Mouse (Mus musculus) layer of hippocampus, adult 9-11 months (tissue): ENCODE results near the gene Spen.
"Not testable (repeated sequence)": the region's sequence is repeated elsewhere in the genome, so short reads cannot be mapped to it uniquely, and the experiment has no call there.

ENCODE experiments used
- DNase-seq: peaks from one replicate; pipeline ENCODE4 v3.0.0; 2022

Gene Spen

DNA sequence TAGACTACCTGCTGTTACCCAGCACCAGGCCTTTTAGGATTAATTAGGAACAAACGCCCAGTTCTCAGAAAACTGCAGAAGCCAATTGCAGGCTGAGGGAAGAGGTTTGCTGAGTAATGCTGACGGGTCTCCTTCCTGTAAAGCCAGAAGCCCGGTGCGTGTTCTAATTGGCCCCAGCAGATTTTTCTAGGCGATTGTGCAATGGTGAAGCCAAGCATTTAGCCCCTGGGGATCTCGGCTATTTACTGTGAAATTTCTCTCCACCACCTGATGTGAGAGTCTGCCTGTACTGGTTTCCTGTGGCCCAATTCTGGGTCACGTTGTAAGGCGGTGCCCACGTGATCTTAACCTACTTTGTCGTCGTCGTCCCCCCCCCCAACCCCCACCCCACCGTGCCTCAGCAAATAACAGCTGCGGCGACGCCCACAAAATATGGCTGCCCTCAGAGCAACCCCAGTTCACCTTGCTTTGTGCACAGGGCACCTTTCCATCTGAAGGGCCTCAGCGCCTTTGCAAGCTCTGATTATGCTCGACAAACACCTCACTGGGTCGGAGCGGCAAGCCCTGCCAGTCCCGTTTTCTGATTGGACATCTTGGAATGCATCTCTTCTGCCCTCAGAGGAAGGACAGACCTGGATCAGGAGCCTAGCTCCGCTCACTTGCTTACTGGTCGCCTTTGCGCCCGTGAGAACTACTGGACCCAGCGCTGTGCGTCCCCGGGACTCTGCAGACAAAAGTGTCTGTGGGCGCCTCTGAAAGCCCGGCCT, 20.9 kb upstream of the Spen start:
- DNase-seq, result peak; percentile 82

DNA sequence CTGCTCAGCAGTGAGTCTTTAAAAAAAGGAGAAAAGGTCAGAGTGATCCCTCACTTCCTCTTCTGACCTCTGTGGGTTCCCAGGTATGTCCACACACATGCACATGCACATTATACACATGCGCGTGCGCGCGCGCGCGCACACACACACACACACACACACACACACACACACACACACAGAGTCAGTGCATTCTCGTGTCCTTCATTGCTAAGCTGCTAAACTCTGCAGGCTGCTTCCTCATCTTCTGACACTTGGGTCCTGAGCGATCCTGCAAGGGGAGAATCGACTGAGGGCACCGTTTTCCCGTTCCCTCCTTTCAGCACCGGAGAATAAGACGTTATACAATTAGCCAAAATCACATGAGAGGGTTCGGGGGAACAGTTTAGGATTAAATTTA, 20.3 kb upstream of the Spen start:
- no peak for DNase-seq

DNA sequence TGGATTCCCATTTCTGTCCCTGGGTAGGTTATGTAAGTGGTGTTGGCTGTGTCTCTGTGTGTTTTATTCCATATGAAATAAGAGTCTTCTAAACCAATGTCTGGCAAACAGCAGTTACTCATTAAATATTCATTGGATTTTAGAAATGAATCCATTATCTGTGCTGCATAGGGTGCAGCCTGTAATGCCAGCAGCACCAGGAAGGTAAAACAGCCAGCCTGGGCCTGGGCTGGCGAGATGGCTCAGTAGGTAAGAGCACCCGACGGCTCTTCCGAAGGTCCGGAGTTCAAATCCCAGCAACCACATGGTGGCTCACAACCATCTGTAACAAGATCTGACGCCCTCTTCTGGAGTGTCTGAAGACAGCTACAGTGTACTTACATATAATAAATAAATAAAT, 17.8 kb upstream of the Spen start:
- not testable (repeated sequence) for DNase-seq

DNA sequence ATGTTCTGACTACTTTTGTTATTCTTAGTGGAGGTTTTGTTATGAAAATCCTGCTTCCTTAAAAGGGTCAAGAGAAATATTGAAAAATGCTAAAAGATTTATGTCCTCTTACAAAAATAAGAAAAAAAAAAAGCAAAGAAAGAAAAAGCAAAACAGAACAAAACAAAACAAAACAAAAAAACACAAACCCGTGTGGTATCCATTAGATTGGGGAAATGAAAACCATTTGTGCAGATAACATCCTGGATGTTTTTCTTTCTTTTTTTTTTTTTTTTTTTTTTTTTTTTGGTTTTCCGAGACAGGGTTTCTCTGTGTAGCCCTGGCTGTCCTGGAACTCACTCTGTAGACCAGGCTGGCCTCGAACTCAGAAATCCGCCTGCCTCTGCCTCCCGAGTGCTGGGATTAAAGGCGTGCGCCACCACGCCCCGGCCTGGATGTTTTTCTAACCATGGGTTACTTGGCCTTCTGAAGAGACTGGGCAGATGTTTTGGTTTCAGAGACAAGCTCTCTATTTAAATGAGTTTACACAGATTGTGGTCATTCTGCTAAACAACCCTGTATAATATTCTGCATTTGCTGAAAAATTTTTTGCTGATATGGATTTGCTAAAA, 16.0 kb upstream of the Spen start:
- DNase-seq, result not testable (repeated sequence)

DNA sequence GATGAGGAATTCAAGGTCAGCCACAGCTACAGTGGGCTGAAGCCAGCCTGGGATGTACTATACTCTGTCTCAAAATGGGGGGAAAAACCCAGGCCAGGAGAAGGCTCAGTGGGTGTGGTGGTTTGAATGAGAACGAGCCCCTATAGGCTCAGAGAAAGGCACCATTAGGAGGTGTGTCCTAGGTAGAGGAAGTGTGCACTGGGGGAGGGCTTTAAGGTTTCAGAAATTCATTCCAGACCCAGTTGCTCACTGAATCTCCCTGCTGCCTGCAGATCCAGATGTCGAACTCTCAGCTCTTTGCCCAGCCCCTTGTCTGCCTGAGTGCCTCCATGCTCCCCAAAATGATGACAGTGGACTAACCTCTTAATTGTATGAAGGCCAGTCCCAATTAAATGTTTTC, 14.1 kb upstream of the Spen start:
- DNase-seq, result no peak

DNA sequence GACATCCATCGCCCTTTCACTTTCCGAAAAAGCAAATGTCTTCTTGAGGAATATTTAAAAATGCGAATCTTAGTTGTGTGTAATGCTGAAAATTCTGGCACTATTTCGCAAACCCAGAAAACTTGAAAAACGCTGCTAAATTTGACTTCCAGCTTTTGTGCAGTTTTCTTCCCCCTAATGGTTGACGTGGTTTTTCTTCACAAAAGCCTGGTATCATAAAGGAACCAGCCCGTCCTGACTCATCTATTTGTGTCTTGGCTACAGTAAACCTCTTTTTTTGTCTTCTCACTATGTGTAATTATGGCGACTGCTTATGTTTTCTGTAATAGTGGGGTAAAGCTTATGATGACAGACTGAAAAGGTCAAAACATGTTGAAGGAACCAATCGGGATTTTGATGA, 8.9 kb upstream of the Spen start:
- no peak for DNase-seq

DNA sequence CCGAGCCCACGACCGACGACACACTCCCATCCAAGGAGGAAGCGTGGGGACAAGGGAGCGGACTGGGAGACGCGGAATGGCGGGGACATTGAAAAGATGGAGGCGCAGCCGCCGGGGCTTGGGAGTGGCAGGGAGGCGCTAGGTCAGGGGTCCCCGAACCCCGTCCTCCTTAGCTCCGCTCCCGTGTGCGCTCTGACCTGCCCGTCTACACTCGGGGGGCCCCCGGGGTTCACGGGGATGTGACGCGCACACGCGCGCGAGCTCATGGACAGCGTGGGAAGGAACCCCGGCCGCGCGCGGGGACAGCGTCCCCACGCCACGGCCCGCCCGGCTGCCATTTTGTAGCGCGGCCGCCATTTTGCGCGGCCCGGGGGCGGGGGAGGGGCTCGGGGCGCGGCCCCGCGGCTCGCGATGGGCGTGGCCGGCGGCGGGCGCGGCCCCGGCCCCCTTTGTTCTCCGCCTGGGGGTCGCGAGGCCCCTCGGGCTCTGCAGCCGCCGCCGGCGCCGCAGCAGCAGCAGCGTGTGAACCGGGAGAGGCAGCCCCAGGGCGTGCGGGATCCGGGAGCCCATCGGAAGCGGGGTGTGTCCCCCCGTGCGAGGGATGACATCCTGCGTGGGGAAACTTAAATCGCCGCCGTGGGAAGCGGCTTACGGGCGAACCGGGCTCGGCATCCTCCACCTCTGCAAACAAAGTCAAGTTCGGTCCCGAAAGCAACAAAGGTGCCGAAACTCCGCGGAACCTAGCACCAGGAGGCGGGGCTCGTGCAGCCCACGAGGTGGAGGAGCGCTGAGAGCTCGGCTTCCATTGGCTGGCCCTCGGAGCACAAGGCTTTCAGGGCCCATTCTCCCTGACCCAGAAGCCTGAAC, 8.2 kb upstream of the Spen start:
- peak; percentile 88 for DNase-seq

DNA sequence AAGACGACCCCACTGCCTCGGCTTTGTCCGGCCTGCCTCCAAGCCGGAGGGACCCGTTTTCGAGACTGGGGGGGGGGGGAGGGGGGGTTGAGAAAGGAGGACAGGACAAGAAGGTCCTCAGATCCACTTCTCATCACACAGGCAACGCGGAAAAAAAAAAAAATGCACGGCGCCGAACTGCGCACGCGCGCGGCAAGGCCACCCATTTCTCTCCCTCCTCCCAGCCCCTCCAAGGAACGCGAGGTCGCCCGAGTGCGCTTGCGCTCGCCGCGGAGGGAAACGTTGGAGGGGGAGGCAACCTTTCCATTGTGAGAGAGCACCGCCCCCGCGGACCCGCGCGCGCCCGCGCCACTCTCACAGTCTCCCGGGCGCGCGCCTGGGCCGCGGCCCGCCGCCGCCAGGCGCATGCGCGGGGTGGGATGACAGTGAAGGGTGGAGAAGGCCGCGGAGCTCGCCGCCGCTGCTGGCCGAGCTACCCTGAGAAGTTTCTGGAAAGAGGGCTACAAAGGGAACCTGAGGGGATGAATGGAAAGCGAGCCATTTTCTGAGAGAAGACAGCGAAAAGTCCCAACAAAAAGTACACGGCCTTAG, 7.4 kb upstream of the Spen start:
- peak; percentile 99 for DNase-seq

DNA sequence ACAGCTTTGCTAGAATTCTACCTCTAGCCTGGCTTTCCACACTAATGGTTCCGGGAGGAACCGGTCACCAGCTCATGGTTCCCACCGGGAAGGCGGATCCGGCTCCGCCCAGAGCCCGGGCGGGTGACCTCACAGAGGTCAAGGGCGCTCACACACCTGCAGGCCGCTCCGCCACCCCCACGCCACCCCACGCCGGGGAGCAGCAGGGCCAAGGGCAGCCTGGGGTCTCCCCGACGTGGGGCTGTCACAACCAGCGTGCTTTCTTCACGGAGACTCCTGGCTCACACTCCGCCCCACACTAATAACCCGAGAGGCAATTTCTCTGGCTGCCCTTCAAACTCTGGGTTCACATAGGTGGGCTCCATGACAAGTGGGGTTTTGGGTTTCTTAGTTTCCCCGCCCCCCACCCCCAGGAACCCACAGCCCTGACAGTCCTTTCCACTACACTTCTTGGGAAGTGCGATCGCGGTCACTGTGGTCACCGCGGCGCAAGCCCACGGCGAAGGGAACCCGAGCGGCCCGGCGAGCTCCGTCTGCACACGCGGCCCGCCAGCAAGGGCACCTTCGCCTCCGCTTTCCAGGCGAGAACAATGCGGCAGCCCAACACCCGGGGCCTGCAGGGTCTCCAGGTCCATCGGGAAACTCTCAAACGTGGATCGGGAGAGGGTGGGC, 6.8 kb upstream of the Spen start:
- peak; percentile 64 for DNase-seq

DNA sequence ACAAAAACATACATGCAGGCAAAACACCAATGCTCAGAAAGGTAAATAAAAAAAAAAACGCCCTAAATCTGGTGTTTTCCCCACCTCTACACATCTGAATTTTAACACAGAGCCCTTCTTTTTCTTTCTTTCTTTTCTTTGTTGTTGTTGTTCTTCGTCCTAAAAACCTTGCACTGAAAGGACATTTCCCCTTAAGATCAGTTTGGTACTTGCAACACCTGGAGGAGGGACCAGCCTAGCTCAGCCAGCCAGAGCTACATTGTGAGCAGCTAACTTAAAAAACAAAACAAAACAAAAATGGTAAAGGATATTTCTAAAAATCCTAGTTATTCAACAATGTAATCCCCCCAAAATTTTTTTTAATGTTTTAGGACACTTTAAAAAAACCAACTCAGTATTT, 6.1 kb upstream of the Spen start:
- no peak for DNase-seq

DNA sequence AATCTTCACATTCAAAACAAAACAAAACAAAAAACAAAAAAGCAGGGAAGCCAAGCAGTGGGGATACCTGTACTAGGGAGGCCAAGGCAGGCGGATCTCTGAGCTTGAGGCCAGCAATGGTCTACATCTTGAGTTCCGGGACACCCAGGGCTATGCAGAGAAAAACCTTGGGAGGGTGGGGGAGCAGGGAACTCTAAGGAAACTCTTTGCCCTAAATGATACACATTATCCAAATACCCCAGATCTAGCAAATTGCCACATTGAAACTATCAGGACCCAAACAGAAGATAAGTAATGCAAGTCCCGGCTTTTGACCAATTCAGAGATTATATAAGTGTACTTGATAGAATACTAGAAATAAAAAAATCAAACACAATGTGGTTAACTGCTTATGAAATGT, 5.2 kb upstream of the Spen start:
- DNase-seq, result no peak

DNA sequence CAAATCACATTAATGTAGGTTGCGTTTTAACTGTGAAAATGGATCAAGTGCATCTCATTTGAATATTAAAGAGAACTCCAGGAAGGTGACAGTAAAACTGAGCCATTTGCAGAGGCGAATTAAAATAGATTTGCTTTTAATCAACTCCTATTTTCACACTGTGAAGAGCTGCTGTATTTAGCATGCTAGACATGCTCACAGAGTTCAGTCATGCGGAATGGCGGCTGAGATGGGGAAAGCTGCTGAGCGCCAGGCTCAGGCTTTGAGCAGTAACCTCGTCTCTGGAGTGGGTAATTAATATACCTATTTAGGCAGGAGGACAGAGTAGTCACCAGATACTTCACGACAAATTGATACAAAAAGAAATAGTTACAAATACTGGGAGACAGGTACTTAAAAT, 3.5 kb upstream of the Spen start:
- no peak for DNase-seq

DNA sequence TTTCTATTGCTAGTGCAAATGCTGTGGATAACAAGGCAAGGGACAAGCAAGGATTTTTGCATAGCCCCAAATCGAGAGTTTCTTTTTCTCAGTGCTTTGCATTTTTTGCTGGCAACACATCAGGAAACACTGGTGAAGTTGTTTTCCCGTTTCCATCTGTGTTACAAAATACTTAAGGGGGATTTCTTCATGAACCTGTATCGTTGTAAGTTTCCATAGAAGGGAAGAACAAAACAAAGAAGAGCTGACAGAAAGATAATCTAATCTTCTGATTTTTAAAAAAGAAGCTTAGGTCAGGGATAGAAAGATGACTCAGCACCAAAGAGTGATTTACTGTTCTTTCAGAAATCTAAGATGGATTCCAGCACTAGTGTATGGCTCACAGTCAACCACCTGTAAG, 2.4 kb upstream of the Spen start:
- DNase-seq, result no peak

DNA sequence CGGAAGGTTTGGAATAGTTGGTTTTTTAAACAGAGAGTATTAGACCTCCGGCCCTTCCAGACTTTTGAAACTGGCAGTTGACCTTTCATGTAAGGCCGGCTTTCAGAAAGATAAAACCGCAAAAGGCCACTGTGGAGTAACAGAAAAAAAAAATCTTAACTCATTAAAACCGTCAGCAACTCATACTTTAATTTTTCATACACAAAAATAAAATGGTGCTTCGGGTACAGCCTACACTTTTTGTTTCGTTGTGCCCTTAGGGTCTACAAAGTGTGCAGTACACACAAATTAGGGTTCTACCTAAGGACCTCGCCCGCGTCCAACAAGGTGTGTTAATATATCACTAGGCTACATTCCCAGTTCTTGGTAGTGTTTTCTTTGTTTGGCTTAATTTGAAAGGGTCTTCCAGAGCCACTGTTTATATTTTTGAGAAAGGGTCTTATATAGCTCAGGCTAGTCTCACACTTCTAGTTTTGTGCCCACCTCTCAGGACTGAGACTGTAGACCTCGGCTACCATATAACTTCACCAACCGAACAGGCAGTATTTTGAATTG, 893 bp upstream of the Spen start:
- DNase-seq, result no peak

DNA sequence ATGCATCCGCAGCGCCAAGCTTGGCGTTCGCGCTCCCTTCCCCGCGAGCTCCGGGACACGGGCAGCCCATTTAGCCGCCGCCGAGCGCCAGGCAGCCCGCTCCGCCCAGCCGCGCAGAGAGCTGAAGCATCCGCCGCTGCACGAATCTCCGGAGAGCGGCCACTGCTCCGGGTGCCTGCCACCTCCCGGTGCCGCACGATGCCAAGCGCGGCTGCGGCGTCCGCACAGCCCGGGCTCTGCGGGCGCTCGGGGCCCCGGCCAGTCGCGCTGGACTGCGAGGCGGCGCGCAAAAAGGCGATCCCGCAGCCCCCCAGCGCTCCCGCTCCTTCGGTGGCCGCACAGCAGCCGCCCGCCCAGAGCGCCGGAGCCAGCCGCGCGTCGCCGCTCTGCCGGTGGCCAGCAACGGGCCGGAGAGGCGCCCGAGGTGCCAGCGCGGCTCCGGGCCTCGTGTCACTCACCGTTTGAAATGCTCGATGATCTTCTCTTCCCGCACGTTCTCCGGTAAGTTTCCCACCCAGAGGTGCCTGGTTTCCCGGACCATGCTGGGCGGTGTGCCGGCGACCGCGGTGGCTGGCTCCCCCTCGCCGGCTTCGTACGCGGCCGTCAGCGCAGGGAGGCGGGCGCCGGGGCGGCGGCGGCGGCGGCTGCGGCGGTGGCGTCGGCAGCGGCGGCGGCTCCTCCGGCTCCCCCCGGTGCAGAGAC, 540 bp downstream of the Spen start:
- DNase-seq, result no peak

DNA sequence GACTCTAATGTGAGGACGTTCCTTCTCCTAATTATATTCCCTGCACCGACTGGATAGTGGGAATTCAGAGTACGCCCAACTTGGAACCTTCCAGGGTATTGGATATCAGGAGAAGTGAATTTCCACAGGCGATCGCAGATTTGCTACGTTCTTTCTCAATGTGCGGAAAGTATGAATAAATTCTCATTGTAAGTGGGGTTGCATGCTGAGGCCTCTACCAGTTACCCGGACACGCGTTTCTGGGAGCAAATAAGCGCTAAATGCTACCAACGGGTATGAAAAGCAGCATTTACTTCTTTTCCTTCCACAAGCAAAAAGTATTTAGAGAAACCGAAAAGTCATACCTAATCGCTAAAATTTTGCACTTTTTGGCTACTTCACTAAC, 1.2 kb downstream of the Spen start:
- DNase-seq, result no peak

DNA sequence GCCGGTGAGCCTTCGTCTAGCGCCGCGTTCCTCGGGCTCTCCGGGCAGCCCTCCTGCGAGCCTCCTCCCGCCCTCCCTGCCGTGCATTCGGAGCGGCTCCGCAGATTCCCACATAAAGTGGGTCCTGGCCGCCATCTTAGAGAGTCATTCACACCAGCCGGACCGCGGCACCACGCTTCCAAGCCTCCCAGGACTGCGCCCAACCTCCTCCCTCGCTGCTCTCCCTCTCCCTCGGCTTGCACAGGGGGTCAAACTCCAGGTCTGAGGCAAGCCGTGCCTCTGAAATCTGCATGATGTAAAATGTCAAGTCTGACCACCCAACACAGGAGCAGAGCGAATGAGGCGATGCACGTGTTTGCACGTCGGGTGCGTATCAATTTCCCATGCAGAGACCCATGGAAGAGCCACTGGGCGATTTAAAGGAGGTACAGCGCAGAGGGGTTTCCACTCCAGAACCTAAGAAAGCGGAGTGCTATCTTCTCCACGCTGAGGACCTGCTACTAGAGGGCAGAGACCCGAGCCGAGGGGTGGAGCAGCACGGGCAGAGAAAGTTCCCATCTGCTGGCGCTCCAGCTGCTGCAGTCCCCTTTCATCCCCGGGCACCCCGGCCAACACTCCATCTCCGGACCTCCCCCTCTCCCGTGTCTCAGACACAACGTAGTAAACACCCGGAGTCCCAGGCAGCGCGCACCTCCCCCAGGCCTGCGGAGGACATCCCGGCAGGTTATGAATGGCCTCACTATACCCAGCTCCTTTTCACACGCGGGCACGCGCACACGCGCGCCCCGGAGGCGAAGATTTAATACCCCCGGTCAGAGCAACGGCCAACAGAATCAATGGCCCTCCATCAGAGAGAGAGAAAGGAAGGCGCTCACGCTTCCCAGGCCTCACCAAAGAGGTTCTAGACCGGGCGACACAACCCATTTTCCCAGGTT, 1.8 kb downstream of the Spen start:
- peak; percentile 76 for DNase-seq

DNA sequence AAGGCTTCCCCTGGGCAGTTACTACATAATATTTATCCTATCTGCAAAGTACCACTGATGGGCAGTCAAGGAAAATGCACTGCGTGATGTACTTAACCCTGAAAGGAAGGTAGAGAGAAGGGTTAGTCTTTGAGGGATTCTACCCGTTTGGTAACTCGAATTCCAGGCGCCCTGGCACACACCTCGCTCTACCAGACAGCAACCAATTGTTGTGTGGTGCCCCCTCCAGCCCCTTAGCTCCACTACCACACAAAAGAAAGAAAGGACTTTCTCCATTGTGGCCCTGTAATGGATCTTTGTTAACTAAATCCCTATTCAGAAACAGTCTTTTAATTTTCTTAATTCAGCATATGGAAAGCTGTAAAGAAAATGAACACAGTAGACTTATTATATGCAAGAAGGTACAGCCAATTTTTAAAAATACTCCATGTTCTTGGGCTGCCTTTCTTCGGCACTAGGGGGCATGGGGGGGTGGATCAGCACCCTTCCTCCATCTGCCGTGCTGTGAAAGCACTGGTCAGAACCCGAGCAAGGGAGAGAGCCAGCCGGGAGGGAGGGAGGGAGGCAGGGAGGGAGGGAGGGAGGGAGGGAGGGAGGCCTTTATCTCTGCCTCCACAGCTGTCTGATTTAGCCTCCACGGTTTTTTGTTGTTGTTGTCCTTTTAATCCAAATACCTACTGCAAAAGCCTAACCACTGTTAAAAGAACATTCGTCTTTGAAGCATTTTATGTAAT, 3.3 kb downstream of the Spen start:
- peak; percentile 53 for DNase-seq

DNA sequence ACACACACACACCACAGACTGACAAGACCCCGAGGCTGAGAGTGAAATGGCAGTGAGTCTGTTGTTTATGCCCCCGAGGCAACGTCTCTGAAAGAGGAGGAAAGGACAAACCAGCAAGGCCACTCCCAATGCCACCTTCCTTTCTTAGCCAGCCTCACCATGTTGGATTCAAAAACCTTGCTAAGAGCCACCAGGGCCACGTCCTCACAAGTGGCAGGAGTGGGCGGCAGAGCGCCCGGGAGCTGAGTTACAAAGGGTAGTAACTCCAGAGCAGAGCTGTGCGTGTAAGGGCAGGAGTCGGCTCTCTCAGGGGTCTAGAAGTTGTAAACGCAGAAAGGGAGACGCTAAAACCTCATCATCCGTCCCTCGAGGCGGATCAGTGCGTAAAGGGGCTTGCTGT, 7.4 kb downstream of the Spen start:
- no peak for DNase-seq

DNA sequence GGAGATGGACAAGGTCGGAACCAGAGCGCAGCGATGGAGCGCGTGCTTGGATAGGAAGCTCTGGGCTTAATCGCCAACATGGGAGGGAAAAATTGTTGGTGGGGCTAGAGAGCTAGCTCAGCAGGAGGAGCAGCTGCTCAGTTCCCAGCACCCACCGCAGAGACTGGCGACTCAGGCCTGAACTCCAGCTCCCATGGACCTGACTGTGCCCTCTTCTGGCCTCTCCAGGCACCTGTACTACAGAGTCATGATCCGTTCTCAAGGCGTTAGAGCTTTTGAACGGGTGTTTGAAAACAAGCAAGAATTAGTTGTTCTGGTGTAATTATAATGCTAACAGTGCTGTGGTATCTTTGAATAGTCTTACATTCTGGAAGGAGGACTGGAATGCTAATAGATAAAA, 9.5 kb downstream of the Spen start:
- no peak for DNase-seq
